Mouse (Mus musculus) kidney, postnatal 4 days (tissue): Measurements from ENCODE around the gene Iqgap3.

Source experiments
- DNase-seq, 2 experiments: peaks; one replicate each; pipeline ENCODE4 v3.0.0; 2021; ENCODE audit warnings: mixed read lengths in 2 of 2

Iqgap3 gene

GRCm38 (mm10) chr3:88139243-88140177 lies 57.7 kb downstream of the Iqgap3 start:
- DNase-seq, result peak in 1 of 2 experiments; percentile 64

GRCm38 (mm10) chr3:88140178-88140902 lies 58.6 kb downstream of the Iqgap3 start:
- DNase-seq, result peak; percentile 61 to 71

- DNase-seq, result no peak
Observed at GRCm38 (mm10) chr3:88140903-88141430, 59.2 kb downstream of the Iqgap3 start.

- peak; percentile 53 to 70 for DNase-seq
Observed at GRCm38 (mm10) chr3:88141439-88141786, 59.6 kb downstream of the Iqgap3 start.

- peak; percentile 96 to 98 for DNase-seq
Observed at GRCm38 (mm10) chr3:88141787-88142523, 60.2 kb downstream of the Iqgap3 start, which contains the start of gene Mef2d. Gene Mef2d (plus strand): TSS chr3:88142372.

GRCm38 (mm10) chr3:88142546-88142915 lies 60.8 kb downstream of the Iqgap3 start:
- no peak for DNase-seq

GRCm38 (mm10) chr3:88142916-88143771 lies 61.4 kb downstream of the Iqgap3 start:
- DNase-seq, result peak; percentile 79 to 86

GRCm38 (mm10) chr3:88143961-88144486 lies 62.3 kb downstream of the Iqgap3 start:
- DNase-seq, result peak; percentile 57 to 65

- DNase-seq, result no peak
Observed at GRCm38 (mm10) chr3:88144648-88145410, 63.1 kb downstream of the Iqgap3 start.

GRCm38 (mm10) chr3:88145411-88145782 lies 63.6 kb downstream of the Iqgap3 start:
- peak in 1 of 2 experiments; percentile 29 for DNase-seq

- DNase-seq, result no peak
Observed at GRCm38 (mm10) chr3:88145952-88146351, 64.2 kb downstream of the Iqgap3 start.

- DNase-seq, result no peak
Observed at GRCm38 (mm10) chr3:88146376-88147112, 64.8 kb downstream of the Iqgap3 start.

- no peak for DNase-seq
Observed at GRCm38 (mm10) chr3:88147444-88147843, 65.7 kb downstream of the Iqgap3 start.

- no peak for DNase-seq
Observed at GRCm38 (mm10) chr3:88147866-88148265, 66.1 kb downstream of the Iqgap3 start.

- DNase-seq, result no peak
Observed at GRCm38 (mm10) chr3:88148354-88148753, 66.6 kb downstream of the Iqgap3 start.

GRCm38 (mm10) chr3:88148776-88149509 lies 67.2 kb downstream of the Iqgap3 start:
- DNase-seq, result peak; percentile 41 to 50

- DNase-seq, result no peak
Observed at GRCm38 (mm10) chr3:88149510-88149974, 67.8 kb downstream of the Iqgap3 start.

- DNase-seq, result peak; percentile 62 to 72
Observed at GRCm38 (mm10) chr3:88150061-88150998, 68.6 kb downstream of the Iqgap3 start.
